Mouse (Mus musculus) limb, embryonic 13.5 days (tissue): ENCODE results near the gene Tsc22d4. TPM values are rescaled to one million over a fixed set of nuclear protein-coding genes. Genes with fewer than 3 reads are reported as not detected.

ENCODE experiments used
- ATAC-seq: fragments of 200-750 bp; cut with Nextera tagmentation; 2 replicates; pipeline ENCODE4 v1.8.0; 2017; ENCODE audit warnings: low read depth, moderate number of reproducible peaks, moderate TSS enrichment; ENCODE audit not compliant: low FRiP score
- H3K27ac ChIP-seq: fragments of 300-500 bp; sonication (generic); 2 replicates; pipeline ENCODE4 v1.5.1; 2015; ENCODE audit warnings: inconsistent platforms, mild to moderate bottlenecking, moderate library complexity
- H3K27me3 ChIP-seq: fragments of 300-500 bp; sonication (generic); 2 replicates; pipeline ENCODE4 v1.6.1; 2015; ENCODE audit warnings: mild to moderate bottlenecking, inconsistent platforms
- H3K36me3 ChIP-seq: fragments of 300-500 bp; sonication (generic); 2 replicates; pipeline ENCODE4 v1.6.1; 2015; ENCODE audit warnings: inconsistent platforms, mild to moderate bottlenecking, moderate library complexity
- H3K4me1 ChIP-seq: fragments of 300-500 bp; sonication (generic); 2 replicates; pipeline ENCODE4 v1.6.1; 2015; ENCODE audit warnings: inconsistent platforms
- H3K4me2 ChIP-seq: fragments of 300-500 bp; sonication (generic); replicated peaks from 2 replicates; pipeline ENCODE4 v1.6.1; 2015; ENCODE audit warnings: inconsistent platforms, mild to moderate bottlenecking, moderate library complexity
- H3K4me3 ChIP-seq: fragments of 300-500 bp; sonication (generic); 2 replicates; pipeline ENCODE4 v1.5.1; 2015; ENCODE audit warnings: moderate library complexity, mild to moderate bottlenecking, inconsistent platforms
- H3K9ac ChIP-seq: fragments of 300-500 bp; sonication (generic); 2 replicates; pipeline ENCODE4 v1.6.1; 2015; ENCODE audit warnings: mild to moderate bottlenecking, inconsistent platforms
- H3K9me3 ChIP-seq: fragments of 300-500 bp; sonication (generic); 2 replicates; pipeline ENCODE4 v1.6.1; 2016; ENCODE audit warnings: inconsistent platforms
- WGBS: fragments of 180-500 bp; shearing (Covaris S2); methylation state at CpG from one replicate; pipeline ENCODE4 v1.1.7; 2015; 5-methylcytosine and 5-hydroxymethylcytosine counted together
- polyA plus RNA-seq: library from polyadenylated mRNA; unstranded; fragments of >200 nt; fragmentation: Nextera tagmentation; extraction: Ambion mirVana; gene quantifications from 2 replicates; pipeline ENCODE4 v1.2.1, GENCODE M21; 2015

The Tsc22d4 gene
- polyA plus RNA-seq, 1 experiment from 2014 or later, result 128 TPM

DNA sequence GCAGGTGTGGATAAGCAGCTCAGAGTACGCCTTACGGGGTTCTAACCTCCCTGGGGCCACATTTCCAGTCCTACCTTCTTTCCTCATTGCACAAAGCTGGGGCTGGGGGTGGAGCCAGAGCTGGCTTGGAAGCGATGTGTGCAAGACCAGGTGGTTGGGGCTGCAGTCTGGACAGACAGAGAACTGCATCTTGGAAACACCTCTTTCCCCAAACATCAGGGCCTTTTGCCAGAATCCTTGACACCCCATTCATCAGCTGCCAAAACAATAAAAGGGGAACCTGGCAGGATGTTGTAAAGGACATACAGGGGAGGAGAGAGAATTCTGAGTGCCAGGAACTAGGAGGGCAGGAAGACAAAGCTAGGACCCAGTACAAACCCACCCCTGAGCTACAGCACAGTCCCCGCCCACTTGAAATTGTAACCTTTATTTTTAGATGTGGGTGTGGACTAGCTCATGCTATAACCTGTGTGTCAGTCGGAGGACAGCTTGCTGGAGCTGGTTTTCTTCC lies 30.9 kb downstream of the Tsc22d4 start:
- Histone ChIP-seq H3K27ac (peak overlapping the region; percentile 39; the same call in 1 of the 2 replicates), H3K9ac (no peak overlapping the region), H3K4me2 (peak overlapping the region; percentile 28), H3K4me3 (no peak overlapping the region), H3K4me1 (peaks cover 30% of the 10 kb centered on the region), H3K36me3 (peaks cover 15% of the 10 kb centered on the region), H3K27me3 (no peaks in the 10 kb centered on the region), H3K9me3 (no peaks in the 10 kb centered on the region)
- 30% methylated on average over 5 of the region's 5 CpGs for WGBS
- ATAC-seq, result peak; percentile 37; the same call in 1 of the 2 replicates

DNA sequence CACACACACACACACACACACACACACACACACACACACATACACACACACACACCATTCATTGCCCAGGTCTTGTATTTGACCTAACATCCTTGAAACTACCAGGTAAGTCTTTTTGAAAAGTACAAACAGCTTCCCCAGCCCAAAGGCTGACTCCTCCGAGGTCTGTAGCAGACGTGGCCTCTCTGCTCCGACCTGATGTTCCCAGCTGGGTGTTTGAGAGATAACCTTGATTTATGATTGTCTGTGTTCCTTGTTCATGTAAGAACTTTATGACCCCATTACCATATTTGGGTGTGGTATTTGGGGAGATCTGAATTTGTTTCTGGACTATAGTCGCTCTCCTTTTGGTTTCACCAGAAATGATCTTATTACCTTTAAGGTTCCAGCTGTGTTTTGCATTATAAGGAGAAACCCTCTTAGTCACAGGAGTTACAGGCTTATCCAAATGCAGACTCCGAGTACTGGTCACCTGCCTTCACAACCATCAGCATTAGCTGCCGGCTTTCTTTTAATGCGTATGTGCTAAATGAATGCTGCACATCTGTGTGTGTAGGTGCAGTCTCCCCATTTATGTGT lies 31.8 kb downstream of the Tsc22d4 start:
- WGBS, result 70% methylated on average over 7 of the region's 7 CpGs
- H3K4me1 ChIP-seq, result peaks cover 30% of the 10 kb centered on the region
- ATAC-seq, result no peak

DNA sequence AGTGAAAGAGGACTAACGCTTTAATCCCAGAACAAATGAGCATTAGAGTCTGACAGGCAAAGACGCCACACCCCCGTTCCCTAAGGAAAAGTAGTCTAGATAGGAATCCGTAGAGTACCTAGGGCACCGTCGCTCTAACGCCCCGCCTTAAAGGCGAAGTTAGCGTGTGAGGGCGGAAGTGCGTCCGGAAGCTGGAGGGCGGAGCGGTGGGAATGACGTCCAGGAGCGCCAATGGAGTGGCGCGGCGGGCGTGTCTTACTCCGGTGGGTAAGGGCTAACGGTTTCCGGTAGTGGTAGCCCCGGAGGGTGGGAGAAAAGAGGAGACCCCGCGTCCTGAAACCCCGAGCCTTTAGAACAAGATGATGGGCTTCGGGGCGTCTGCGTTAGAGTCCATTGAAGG lies 33.1 kb downstream of the Tsc22d4 start, which contains the start of gene Ppp1r35:
TSS of gene Ppp1r35 (plus strand) at position 215 of the 400 bp plus-strand sequence.
- Histone ChIP-seq H3K9ac (peak within 1 kb of the TSS; percentile 92), H3K27ac (peak within 1 kb of the TSS; percentile 92), H3K4me3 (peak within 1 kb of the TSS; percentile 99), H3K27me3 (no peaks in the 10 kb centered on the region), H3K9me3 (no peaks in the 10 kb centered on the region), H3K4me2 (peak within 1 kb of the TSS; percentile 97), H3K4me1 (peaks cover 39% of the 10 kb centered on the region), H3K36me3 (peaks cover 37% of the 10 kb centered on the region)
- ATAC-seq, result peak; percentile 94
- WGBS, result under 1% methylated on average over 31 of the region's 31 CpGs

More for the DNA sequence above, 31.8 kb downstream of the Tsc22d4 start:
- H3K27ac ChIP-seq, result no peak overlapping the region
- no peaks in the 10 kb centered on the region for H3K9me3 ChIP-seq
- H3K4me2 ChIP-seq, result no peak overlapping the region
- peaks cover 24% of the 10 kb centered on the region for H3K36me3 ChIP-seq
- no peak overlapping the region for H3K4me3 ChIP-seq
- no peaks in the 10 kb centered on the region for H3K27me3 ChIP-seq
- no peak overlapping the region for H3K9ac ChIP-seq

DNA sequence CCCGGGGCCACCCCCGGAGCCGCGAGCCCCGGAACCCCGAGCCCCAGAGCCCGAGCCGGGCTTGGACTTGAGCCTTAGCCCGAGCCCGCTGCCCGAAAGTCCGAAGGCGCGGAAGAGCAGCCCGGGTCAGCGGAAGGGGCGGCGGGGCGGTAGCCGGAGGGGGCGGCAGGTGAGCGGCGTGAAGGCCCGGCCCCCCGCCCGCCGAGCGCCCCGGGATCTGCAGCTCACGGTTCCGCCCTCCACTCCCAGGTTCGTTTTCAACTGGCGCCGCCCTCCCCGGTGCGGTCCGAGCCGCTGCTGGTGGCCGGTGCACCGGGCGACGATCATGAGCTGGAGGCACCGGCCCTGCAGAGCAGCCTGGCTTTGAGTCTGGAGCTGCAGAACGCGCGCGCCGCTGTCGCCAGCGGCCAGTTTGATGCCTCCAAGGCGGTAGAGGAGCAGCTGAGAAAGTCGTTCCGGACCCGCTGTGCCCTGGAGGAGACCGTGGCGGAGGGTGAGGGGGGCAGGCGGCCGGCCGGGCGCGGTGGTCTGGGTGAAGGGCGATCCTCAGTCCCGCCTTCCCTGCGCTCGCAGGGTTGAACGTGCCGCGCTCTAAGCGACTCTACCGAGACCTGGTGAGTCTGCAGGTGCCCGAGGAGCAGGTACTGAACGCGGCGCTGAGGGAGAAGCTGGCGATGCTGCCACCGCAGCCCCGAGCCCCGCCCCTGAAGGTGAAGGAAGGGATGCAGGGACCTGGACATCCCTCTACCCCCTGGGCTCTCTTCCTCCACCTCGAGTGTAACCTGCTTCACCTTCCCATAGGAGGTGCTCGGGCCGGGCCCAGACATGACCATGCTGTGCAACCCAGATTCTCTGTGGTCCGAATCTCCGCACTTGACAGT lies 33.8 kb downstream of the Tsc22d4 start:
- peak overlapping the region; percentile 92 for H3K27ac ChIP-seq
- H3K36me3 ChIP-seq, result peaks cover 43% of the 10 kb centered on the region
- H3K9ac ChIP-seq, result peak overlapping the region; percentile 92
- H3K4me3 ChIP-seq, result peak overlapping the region; percentile 99
- under 1% methylated on average over 68 of the region's 83 CpGs for WGBS
- ATAC-seq, result peak; percentile 9; the same call in 1 of the 2 replicates
- H3K9me3 ChIP-seq, result no peaks in the 10 kb centered on the region
- H3K4me1 ChIP-seq, result peaks cover 46% of the 10 kb centered on the region
- H3K27me3 ChIP-seq, result no peaks in the 10 kb centered on the region
- H3K4me2 ChIP-seq, result peak overlapping the region; percentile 97

DNA sequence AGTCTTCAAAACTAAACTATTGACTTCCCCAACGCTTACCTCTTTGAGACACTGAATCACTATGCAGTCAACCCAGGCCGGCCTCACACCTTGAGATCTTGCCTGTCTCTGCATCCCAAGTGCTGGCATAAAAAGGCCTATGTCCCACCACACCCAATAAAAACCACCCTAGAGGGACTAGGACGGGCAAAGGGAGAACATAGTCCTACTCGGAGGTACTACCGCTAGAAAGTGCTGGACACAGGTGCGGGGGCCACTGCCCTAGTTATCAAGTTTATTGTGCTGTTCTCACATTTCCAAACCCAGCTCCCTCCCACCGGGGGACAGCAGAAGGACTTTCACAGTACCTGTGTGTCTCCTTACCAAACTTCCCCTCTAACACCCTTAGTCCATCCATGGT lies 36.1 kb downstream of the Tsc22d4 start:
- Histone ChIP-seq H3K4me1 (peaks cover 49% of the 10 kb centered on the region), H3K4me3 (no peak overlapping the region), H3K27ac (no peak overlapping the region), H3K27me3 (no peaks in the 10 kb centered on the region), H3K36me3 (peaks cover 50% of the 10 kb centered on the region), H3K4me2 (no peak overlapping the region), H3K9me3 (no peaks in the 10 kb centered on the region), H3K9ac (no peak overlapping the region)
- no peak for ATAC-seq
- WGBS, result 88% methylated on average over 7 of the region's 7 CpGs

DNA sequence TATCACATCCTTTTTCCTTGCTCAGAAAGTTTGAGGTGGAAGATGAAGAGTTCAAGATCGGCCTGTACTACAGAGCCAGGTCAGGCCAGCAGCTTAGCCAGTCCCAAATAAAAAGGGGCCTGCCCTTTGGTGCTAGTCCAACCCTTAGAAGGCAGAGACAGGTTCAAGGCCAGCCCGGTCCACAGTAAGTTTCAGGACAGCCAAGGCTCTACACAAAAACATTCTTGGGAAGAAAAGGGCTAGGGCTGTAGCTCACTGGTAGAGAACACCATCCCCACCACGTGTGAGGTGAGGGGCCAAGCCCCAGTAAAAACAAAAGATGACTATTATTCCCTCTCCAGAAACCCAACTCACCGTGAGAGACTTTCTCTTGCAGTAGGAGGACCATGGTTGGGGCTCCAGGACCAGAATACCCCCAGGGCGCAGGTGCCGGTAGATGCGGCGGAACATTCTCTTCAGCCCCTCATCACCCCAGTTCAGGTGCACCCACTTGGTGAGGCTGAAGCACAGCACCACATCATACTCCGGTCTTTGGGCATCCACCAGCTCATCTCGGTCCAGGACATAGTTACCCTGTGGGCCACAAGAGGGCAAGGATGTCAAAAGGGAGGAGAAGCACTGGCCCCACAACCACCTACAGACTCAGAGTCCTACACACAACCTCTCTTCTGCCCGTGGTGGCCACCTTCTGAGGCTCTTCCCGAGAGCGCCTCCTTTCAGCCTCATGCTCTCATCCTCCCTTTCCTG lies 37.4 kb downstream of the Tsc22d4 start:
- no peak for ATAC-seq
- Histone ChIP-seq H3K27me3 (no peaks in the 10 kb centered on the region), H3K9ac (peak overlapping the region; percentile 98), H3K4me2 (peak overlapping the region; percentile 92), H3K36me3 (peaks cover 50% of the 10 kb centered on the region), H3K27ac (no peak overlapping the region), H3K9me3 (no peaks in the 10 kb centered on the region), H3K4me1 (peaks cover 47% of the 10 kb centered on the region), H3K4me3 (peak overlapping the region; percentile 85)
- WGBS, result 90% methylated on average over 13 of the region's 13 CpGs

DNA sequence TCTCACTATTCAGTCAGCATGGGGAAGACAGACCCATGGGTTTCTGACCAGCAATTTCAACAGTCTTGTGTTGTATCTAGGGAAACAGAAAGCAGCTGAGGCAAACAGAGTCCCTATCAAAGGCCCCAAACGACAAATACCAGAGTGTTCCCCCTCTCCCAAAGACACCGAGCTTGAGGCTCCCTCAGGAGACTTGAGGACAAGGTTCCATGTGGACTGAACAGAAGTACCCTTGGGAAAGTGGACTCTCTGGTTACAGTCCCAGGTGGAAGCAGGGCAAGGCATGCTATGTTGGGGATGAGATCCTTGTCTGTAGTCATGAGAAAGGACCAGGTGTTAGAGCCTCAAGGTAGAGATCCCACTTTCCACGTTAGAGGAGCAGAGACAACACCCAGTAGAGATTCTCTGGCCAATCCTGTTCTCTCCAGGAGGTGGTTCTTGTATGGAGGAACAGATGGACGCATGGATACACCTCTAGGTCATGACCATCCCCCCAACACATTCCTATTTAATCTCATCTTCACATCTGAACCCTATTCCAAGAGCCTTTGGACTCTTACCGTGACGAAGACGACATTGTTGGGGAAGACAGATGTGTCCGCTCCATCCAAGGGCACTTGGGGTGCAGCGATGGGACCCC lies 38.5 kb downstream of the Tsc22d4 start:
- Histone ChIP-seq H3K9me3 (no peaks in the 10 kb centered on the region), H3K27ac (no peak overlapping the region), H3K4me1 (peaks cover 46% of the 10 kb centered on the region), H3K4me3 (peak overlapping the region; percentile 85), H3K4me2 (peak overlapping the region; percentile 92), H3K27me3 (no peaks in the 10 kb centered on the region), H3K36me3 (peaks cover 50% of the 10 kb centered on the region), H3K9ac (peak overlapping the region; percentile 98)
- ATAC-seq, result no peak
- 74% methylated on average over 9 of the region's 9 CpGs for WGBS

DNA sequence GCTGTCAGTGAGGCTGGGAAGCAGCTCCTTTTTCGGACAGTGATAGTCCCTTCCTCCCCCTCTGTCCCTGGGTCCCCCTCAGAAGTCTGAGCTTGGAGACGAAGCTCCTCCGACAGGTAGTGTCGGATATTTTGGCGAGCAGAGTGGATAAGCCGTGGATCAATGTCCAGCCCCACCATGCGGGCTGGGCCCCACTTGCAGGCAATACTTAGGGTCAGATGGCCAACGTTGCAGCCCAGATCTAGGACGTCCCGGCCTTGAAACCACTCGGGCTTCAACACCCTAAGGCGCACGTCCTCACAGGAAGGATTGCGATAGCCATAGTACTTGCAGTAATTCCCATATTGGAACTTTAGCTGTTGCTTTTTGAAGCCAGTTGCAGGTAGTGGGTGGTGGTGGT lies 39.0 kb downstream of the Tsc22d4 start:
- H3K36me3 ChIP-seq, result peaks cover 50% of the 10 kb centered on the region
- H3K27ac ChIP-seq, result 0 out of 2 replicates have a peak overlapping the region, but pooled peaks have one; percentile 98
- no peak for ATAC-seq
- no peaks in the 10 kb centered on the region for H3K27me3 ChIP-seq
- peak overlapping the region; percentile 98 for H3K9ac ChIP-seq
- peak overlapping the region; percentile 92 for H3K4me2 ChIP-seq
- H3K9me3 ChIP-seq, result no peaks in the 10 kb centered on the region
- 89% methylated on average over 14 of the region's 14 CpGs for WGBS
- H3K4me3 ChIP-seq, result peak overlapping the region; percentile 85
- peaks cover 44% of the 10 kb centered on the region for H3K4me1 ChIP-seq

DNA sequence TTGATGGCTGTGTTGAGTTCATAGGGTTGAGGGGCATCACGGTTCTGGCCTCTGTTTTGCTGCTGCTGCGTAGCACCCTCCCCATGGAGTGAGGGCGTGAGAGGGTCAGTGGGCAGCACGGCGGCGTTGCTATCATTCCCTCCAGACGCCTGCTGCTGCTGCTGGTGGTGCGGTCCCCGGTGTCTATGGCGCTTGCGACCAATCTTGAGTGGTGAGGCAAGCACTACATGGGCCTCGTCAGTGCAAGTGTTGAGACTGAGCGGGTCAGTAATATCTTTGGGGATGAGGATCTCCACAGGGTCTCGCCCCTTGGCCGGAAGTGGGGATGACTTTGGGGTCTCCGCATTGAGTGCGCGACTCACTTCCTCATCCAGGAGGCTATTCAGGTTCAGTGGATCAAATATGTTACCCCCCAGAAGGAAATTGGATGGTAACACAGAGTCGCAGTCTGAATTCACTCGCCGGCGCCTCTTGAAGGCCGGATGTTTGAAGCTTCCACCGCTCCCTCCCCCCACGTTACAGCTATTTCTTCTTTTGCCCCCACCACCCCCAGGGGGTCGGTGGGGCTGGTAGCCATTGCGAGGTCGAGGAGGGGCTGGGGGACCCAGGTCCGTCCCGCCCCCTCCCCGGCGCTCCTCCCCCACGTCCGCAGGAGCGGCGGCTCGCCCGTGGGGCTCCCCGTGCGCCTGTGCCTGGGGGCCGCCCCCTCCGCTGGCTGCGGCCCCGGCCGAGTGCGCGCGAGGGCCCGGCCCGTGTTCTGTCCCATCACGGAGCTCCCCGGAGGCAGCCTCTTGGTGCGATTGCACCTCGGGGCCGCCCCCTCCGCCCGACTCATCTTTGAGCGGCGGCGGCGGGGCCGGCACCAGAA lies 39.9 kb downstream of the Tsc22d4 start:
- H3K4me2 ChIP-seq, result peak overlapping the region; percentile 92
- peak overlapping the region; percentile 85 for H3K4me3 ChIP-seq
- H3K9ac ChIP-seq, result peak overlapping the region; percentile 98
- H3K27me3 ChIP-seq, result no peaks in the 10 kb centered on the region
- 4% methylated on average over 61 of the region's 62 CpGs for WGBS
- H3K4me1 ChIP-seq, result peaks cover 36% of the 10 kb centered on the region
- peak overlapping the region; percentile 98 for H3K27ac ChIP-seq
- peak; percentile 0; the same call in 1 of the 2 replicates for ATAC-seq
- peaks cover 46% of the 10 kb centered on the region for H3K36me3 ChIP-seq
- H3K9me3 ChIP-seq, result no peaks in the 10 kb centered on the region

DNA sequence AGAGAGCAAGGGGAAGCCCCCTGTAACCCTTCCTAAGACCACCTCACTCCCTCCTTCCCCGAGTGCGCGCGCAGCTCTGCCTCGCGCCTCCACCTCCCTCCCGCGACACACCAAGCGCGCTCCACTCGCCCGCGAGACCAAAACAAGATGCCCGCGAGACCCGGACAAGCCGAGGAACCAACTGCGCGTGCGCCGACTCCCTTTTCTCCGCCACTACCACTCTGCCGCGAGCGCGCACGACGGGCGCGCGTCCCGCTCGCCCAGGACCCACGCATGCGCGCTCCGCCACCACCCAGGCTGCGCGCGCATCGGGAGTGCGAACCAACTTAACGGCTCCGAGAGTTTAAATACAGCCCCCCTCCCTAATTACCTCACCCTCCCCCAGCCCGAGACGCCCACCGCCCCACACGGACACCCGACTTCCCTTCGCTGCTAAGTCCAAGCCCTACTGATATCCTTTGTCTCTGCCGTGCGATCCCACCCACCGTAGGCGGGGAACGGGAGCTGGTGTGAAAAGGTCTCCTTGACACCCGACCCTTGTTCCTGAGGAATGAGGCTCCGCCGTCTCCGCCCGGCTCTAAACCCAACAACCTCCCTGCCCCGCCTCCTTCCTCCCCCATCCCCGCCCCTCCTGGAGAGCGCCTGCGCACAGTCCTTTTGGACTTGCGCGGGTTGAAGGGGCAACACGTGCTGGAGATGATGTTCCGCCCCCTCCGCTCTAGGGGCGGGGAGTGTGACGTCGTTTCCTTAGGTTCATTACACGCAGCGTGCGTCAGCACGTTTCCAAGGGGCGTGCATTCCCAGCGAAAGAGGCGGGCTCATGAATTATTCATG lies 40.8 kb downstream of the Tsc22d4 start:
- H3K4me3 ChIP-seq, result peak overlapping the region; percentile 85
- no peaks in the 10 kb centered on the region for H3K9me3 ChIP-seq
- ATAC-seq, result peak; percentile 90
- WGBS, result under 1% methylated on average over 79 of the region's 79 CpGs
- peak overlapping the region; percentile 98 for H3K9ac ChIP-seq
- peak overlapping the region; percentile 98 for H3K27ac ChIP-seq
- H3K4me2 ChIP-seq, result peak overlapping the region; percentile 92
- peaks cover 36% of the 10 kb centered on the region for H3K36me3 ChIP-seq
- H3K27me3 ChIP-seq, result no peaks in the 10 kb centered on the region
- H3K4me1 ChIP-seq, result peaks cover 32% of the 10 kb centered on the region
